Mouse (Mus musculus) E14TG2a.4 (cell line): ENCODE measurements around the gene Mmp20.

Experiments used
- CTCF ChIP-seq: conservative IDR thresholded peaks from 2 replicates; pipeline ENCODE4 v1.5.1; 2014; ENCODE audit warnings: low read length
- NANOG ChIP-seq: IDR thresholded peaks from 2 replicates; pipeline ENCODE4 v1.6.1; 2014; ENCODE audit warnings: borderline replicate concordance, low read length, mixed read lengths

DNA sequence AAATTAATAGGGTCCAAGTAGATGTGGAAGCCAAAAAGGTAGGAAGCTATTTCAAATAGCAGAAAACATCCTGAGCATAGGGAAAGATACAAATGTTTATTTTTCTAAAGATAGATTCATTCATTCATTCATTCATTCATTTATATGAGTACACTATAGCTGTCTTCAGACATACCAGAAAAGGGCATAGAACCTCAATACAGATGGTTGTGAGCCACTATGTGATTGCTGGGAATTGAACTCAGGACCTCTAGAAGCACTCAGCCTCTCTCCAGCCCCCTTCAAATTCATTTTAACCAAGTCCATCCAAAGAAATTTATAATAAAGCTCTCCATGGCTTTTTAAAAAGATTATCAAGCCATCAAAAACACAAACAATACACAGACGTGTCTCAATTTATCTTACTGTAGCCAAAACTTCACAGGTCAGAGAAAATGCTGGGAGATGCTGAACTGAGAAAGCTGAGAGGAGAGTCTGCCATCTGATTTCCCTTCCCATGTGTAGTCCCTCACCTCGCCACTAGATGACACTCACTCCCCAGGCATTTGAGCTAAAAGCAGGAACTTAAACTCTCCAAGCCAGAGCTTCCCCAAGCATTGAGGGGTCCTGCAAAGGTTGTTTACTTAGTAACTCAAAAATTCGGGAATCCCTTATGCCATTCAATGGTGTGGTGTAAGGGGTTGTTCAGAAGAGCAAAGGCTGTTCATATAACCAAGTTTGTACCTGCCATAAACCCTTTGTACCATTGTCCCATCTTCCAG is 24.9 kb upstream of the Mmp20 start:
- TF ChIP-seq CTCF, result peak; percentile 100
- no peak for TF ChIP-seq NANOG
